Mouse (Mus musculus): ENCODE measurements at regions not wholly inside any gene's neighbourhood (a gene's known extent, or its start where the extent isn't known, plus 50 kb on each side); places are given as distances from the start of the nearest gene placed in this dataset.

- ATAC-seq (ENCODE audit: insufficient number of reproducible peaks, low FRiP score, low TSS enrichment) = no peak
These were observed 202.7 kb upstream of the Meis1 start for GRCm38 (mm10) chr11:19221442-19221841.

- no peak for ATAC-seq (ENCODE audit: insufficient number of reproducible peaks, low FRiP score, low TSS enrichment)
These were observed 208.0 kb upstream of the Meis1 start for GRCm38 (mm10) chr11:19226756-19227155.

- no peak for ATAC-seq (ENCODE audit: insufficient number of reproducible peaks, low FRiP score, low TSS enrichment)
These were observed 208.9 kb upstream of the Meis1 start for GRCm38 (mm10) chr11:19227716-19228115.

GRCm38 (mm10) chr11:19246390-19247114 is 227.8 kb upstream of the Meis1 start:
- no peak for ATAC-seq (ENCODE audit: insufficient number of reproducible peaks, low FRiP score, low TSS enrichment)

GRCm38 (mm10) chr11:19253605-19254004 is 234.8 kb upstream of the Meis1 start:
- no peak for ATAC-seq (ENCODE audit: insufficient number of reproducible peaks, low FRiP score, low TSS enrichment)

- no peak for ATAC-seq (ENCODE audit: insufficient number of reproducible peaks, low FRiP score, low TSS enrichment)
These were observed 235.4 kb upstream of the Meis1 start for GRCm38 (mm10) chr11:19254183-19254582.

GRCm38 (mm10) chr11:19257549-19257948 is 238.8 kb upstream of the Meis1 start:
- ATAC-seq (ENCODE audit: insufficient number of reproducible peaks, low FRiP score, low TSS enrichment) = no peak

GRCm38 (mm10) chr11:19262832-19263231 is 244.0 kb upstream of the Meis1 start:
- ATAC-seq (ENCODE audit: insufficient number of reproducible peaks, low FRiP score, low TSS enrichment) = no peak

- ATAC-seq (ENCODE audit: insufficient number of reproducible peaks, low FRiP score, low TSS enrichment) = no peak
These were observed 246.2 kb upstream of the Meis1 start for GRCm38 (mm10) chr11:19264798-19265671.

GRCm38 (mm10) chr11:19265672-19265972 is 246.8 kb upstream of the Meis1 start:
- ATAC-seq (ENCODE audit: insufficient number of reproducible peaks, low FRiP score, low TSS enrichment) = no peak

GRCm38 (mm10) chr11:19290971-19291370 is 272.2 kb upstream of the Meis1 start:
- no peak for ATAC-seq (ENCODE audit: insufficient number of reproducible peaks, low FRiP score, low TSS enrichment)

GRCm38 (mm10) chr11:19299411-19299810 is 280.6 kb upstream of the Meis1 start:
- no peak for ATAC-seq (ENCODE audit: insufficient number of reproducible peaks, low FRiP score, low TSS enrichment)

GRCm38 (mm10) chr11:19306687-19307086 is 287.9 kb upstream of the Meis1 start:
- ATAC-seq (ENCODE audit: insufficient number of reproducible peaks, low FRiP score, low TSS enrichment) = no peak

GRCm38 (mm10) chr11:19330685-19331239 is 312.0 kb upstream of the Meis1 start:
- ATAC-seq (ENCODE audit: insufficient number of reproducible peaks, low FRiP score, low TSS enrichment) = no peak

- no peak for ATAC-seq (ENCODE audit: insufficient number of reproducible peaks, low FRiP score, low TSS enrichment)
These were observed 313.5 kb upstream of the Meis1 start for GRCm38 (mm10) chr11:19332274-19332673.

GRCm38 (mm10) chr11:19332727-19333126 is 313.9 kb upstream of the Meis1 start:
- ATAC-seq (ENCODE audit: insufficient number of reproducible peaks, low FRiP score, low TSS enrichment) = no peak

- ATAC-seq (ENCODE audit: insufficient number of reproducible peaks, low FRiP score, low TSS enrichment) = no peak
These were observed 315.2 kb upstream of the Meis1 start for GRCm38 (mm10) chr11:19333908-19334487.

- no peak for ATAC-seq (ENCODE audit: insufficient number of reproducible peaks, low FRiP score, low TSS enrichment)
These were observed 316.6 kb upstream of the Meis1 start for GRCm38 (mm10) chr11:19335384-19335783.

- no peak for ATAC-seq (ENCODE audit: insufficient number of reproducible peaks, low FRiP score, low TSS enrichment)
These were observed 321.0 kb upstream of the Meis1 start for GRCm38 (mm10) chr11:19339721-19340317.

GRCm38 (mm10) chr11:19340889-19341288 is 322.1 kb upstream of the Meis1 start:
- no peak for ATAC-seq (ENCODE audit: insufficient number of reproducible peaks, low FRiP score, low TSS enrichment)

- no peak for ATAC-seq (ENCODE audit: insufficient number of reproducible peaks, low FRiP score, low TSS enrichment)
These were observed 322.6 kb upstream of the Meis1 start for GRCm38 (mm10) chr11:19341379-19341778.

Measured in cerebellum, adult (tissue).